Mouse (Mus musculus) MEL (cell line): ENCODE data around the gene Fzd5. TPM values are rescaled to one million over a fixed set of nuclear protein-coding genes. Genes with fewer than 3 reads are reported as not detected.

Experiments
- polyA plus RNA-seq, 2 experiments: library from polyadenylated mRNA; stranded (reverse) in 1 of 2; unstranded in 1 of 2; fragments of >175 nt in 1 of 2; fragments of >200 nt in 1 of 2; gene quantifications; 2 replicates each; pipeline versions ENCODE4 v1.2.1 to v1.2.4; 2012; ENCODE audit warnings: low replicate concordance in 2 of 2, low read depth in 1 of 2; ENCODE audit not compliant: insufficient read length in 2 of 2, insufficient read depth in 1 of 2, missing spikeins in 1 of 2
- total RNA-seq: library from RNA; depleted of rRNA; stranded (reverse); fragments of 300-350 nt; gene quantifications from 2 replicates; pipeline ENCODE4 v1.2.3, GENCODE M21; 2012; rRNA removed

Gene Fzd5
- total and polyA plus RNA-seq, 3 experiments = 1.4 to 2.9 TPM; not detected in 1

Other genes starting within 250 kb of the Fzd5 start
- gene Creb1, start 205.1 kb downstream of the Fzd5 start, total RNA-seq = 22.8 and 25.4 TPM in 2 replicates
- gene Creb1, start 205.1 kb downstream of the Fzd5 start, polyA plus RNA-seq = 10 to 100 TPM; 21.8 to 49.1 TPM
- gene Mettl21a, start 120.5 kb downstream of the Fzd5 start, total RNA-seq = 7.4 and 7.5 TPM in 2 replicates
- 1 to 10 TPM in 1 of 2 experiments, not detected in 1; 8.5 TPM for gene Mettl21a, start 120.5 kb downstream of the Fzd5 start, polyA plus RNA-seq
- gene Ccnyl1, start 47.3 kb downstream of the Fzd5 start, total RNA-seq = 3.0 and 4.9 TPM in 2 replicates
- gene Ccnyl1, start 47.3 kb downstream of the Fzd5 start, polyA plus RNA-seq = 10 to 100 TPM in 1 of 2 experiments, not detected in 1; 18.1 TPM
- 1.7 and 1.8 TPM in 2 replicates for gene Plekhm3, start 219.1 kb upstream of the Fzd5 start, total RNA-seq
- gene Plekhm3, start 219.1 kb upstream of the Fzd5 start, polyA plus RNA-seq = 1 to 10 TPM in 1 of 2 experiments, not detected in 1; 2.0 TPM